Comparison of ENCODE assay signal across 39 mouse cellular contexts in genomic region chr11:114846336-114846735, GRCm38 (mm10). TPM values are rescaled to one million over a fixed set of nuclear protein-coding genes. Genes with fewer than 3 reads are reported as not detected.
A peak's percentile ranks its signal among the peaks of the same experiment; 100 is the strongest.
DNase-seq lines count a peak whose midpoint lies in the region; ATAC-seq and TF ChIP-seq lines count a peak whose summit lies in the region.
"Had no signal": no experiment of that assay in that cellular context is flagged by ENCODE, and none has a peak within 500 bp of the region (broad histone marks: within the 10 kb centered on the region; RNA-seq: fewer than 3 reads in every experiment).

No protein-coding gene starts in this region.

- DNase-seq in gastrocnemius, adult 2 months: no peak
- DNase-seq in gastrocnemius, postnatal 25 days: no peak
- peak; percentile 4 for DNase-seq in kidney, adult 9 months
- no peak for DNase-seq in kidney, postnatal 10 days
- no peak for DNase-seq in midbrain, embryonic 10.5 days (ENCODE audit: low spot score)
- DNase-seq in layer of hippocampus, adult 8-10 months (ENCODE audit: low spot score in 2 of 2): no peak
- DNase-seq: adrenal gland, postnatal 36 days; cerebellum, adult 18-20 months; cerebellum, postnatal 10 days; layer of hippocampus, postnatal 36 days; lung, embryonic 14.5 days; lung, postnatal 14 days; right cerebral cortex, adult 18-20 months; spleen, adult 18-20 months; thymus, postnatal 14 days had no signal

- peaks cover 40% of the 10 kb centered on the region for H3K27me3 ChIP-seq in midbrain, embryonic 10.5 days (ENCODE audit: low read depth, poor library complexity, severe bottlenecking)
- peaks cover 24% of the 10 kb centered on the region for H3K27me3 ChIP-seq in midbrain, embryonic 15.5 days (replicated peaks)
- H3K27me3 ChIP-seq: embryonic facial prominence, embryonic 13.5 days; Patski had no signal

- ATAC-seq in midbrain, embryonic 15.5 days (replicated peaks): no peak
- ATAC-seq: forebrain, embryonic 16.5 days; inflammation-experienced regulatory T-cells, adult 6 months; Patski had no signal

- 84% methylated on average over 4 of the region's 4 CpGs for WGBS in midbrain, embryonic 10.5 days
- WGBS in midbrain, embryonic 15.5 days: 81% methylated on average over 4 of the region's 4 CpGs

- no peak overlapping the region for H3K4me3 ChIP-seq in gastrocnemius, adult 2 months
- H3K4me3 ChIP-seq in midbrain, embryonic 10.5 days: no peak overlapping the region
- no peak overlapping the region for H3K4me3 ChIP-seq in midbrain, embryonic 15.5 days
- H3K4me3 ChIP-seq: embryonic facial prominence, embryonic 13.5 days; forebrain, embryonic 10.5 days; heart, embryonic 15.5 days; liver, embryonic 15.5 days; myocyte; neural tube, embryonic 12.5 days had no signal

- 0 out of 2 replicates have a peak overlapping the region, but pooled peaks have one; percentile 3 for H3K27ac ChIP-seq in gastrocnemius, adult 2 months
- peak overlapping the region; percentile 23; the same call in 1 of the 2 replicates for H3K27ac ChIP-seq in midbrain, embryonic 10.5 days (replicated peaks)
- no peak overlapping the region for H3K27ac ChIP-seq in midbrain, embryonic 15.5 days
- H3K27ac ChIP-seq: forebrain, embryonic 10.5 days; heart, embryonic 15.5 days; hindbrain, embryonic 14.5 days; liver, embryonic 15.5 days; neural tube, embryonic 12.5 days had no signal

- intact Hi-C loops in gastrocnemius, adult 2 months (cut with DNase I): no loop called here

- H3K4me2 ChIP-seq in midbrain, embryonic 15.5 days: no peak overlapping the region
- H3K4me2 ChIP-seq: embryonic facial prominence, embryonic 13.5 days; heart, embryonic 15.5 days; hindbrain, embryonic 14.5 days; liver, embryonic 15.5 days; lung, embryonic 14.5 days; midbrain, embryonic 11.5 days; neural tube, embryonic 12.5 days had no signal

- no peak overlapping the region for H3K9ac ChIP-seq in midbrain, embryonic 15.5 days
- H3K9ac ChIP-seq: embryonic facial prominence, embryonic 13.5 days; heart, embryonic 15.5 days; hindbrain, embryonic 14.5 days; liver, embryonic 15.5 days; lung, embryonic 14.5 days; neural tube, embryonic 12.5 days had no signal

- H3K9me3 ChIP-seq in midbrain, embryonic 10.5 days (replicated peaks): peaks cover 9% of the 10 kb centered on the region
- H3K9me3 ChIP-seq in midbrain, embryonic 15.5 days: no peaks in the 10 kb centered on the region
- H3K9me3 ChIP-seq: heart, embryonic 15.5 days; liver, embryonic 15.5 days had no signal

- peaks cover 43% of the 10 kb centered on the region for H3K4me1 ChIP-seq in midbrain, embryonic 10.5 days
- peaks cover 19% of the 10 kb centered on the region for H3K4me1 ChIP-seq in midbrain, embryonic 15.5 days

- no peaks in the 10 kb centered on the region for H3K36me3 ChIP-seq in midbrain, embryonic 10.5 days
- H3K36me3 ChIP-seq in midbrain, embryonic 15.5 days (replicated peaks): no peaks in the 10 kb centered on the region
- H3K36me3 ChIP-seq: embryonic facial prominence, embryonic 13.5 days; forebrain, embryonic 10.5 days; heart, embryonic 15.5 days; liver, embryonic 15.5 days; neural tube, embryonic 12.5 days had no signal

- TF ChIP-seq CTCF in gastrocnemius, adult 2 months (IDR thresholded peaks at IDR 0.05): no peak

RNA-seq across cellular contexts. Expression of gene Gprc5c, which starts 4.6 kb away (rescaled TPM):
- total RNA-seq in gastrocnemius, adult 2 months (2021): 10 to 100 TPM; 45.4 to 82.1 TPM
- 10 to 100 TPM; 31.2 to 47.0 TPM for total RNA-seq in gastrocnemius, postnatal 25 days (2021)
- 19.0 TPM in 2 replicates for polyA plus RNA-seq in midbrain, embryonic 10.5 days (2016; fragmentation: Nextera tagmentation; extraction: Ambion mirVana)
- 9.3 and 9.4 TPM in 2 replicates for polyA plus RNA-seq in midbrain, embryonic 15.5 days (2015; fragmentation: Nextera tagmentation; extraction: Ambion mirVana)
- total RNA-seq in layer of hippocampus, adult 8-10 months (2022): 1 to 10 TPM; 4.3 to 7.2 (median 4.8) TPM
- total RNA-seq: CH12.LX; common myeloid progenitor, adult 5-6 weeks; MEL had no signal
- polyA plus RNA-seq: inflammation-experienced regulatory T-cells, adult 6 months had no signal

RNA-seq across cellular contexts. Expression of gene Cd300a, which starts 43.5 kb away (rescaled TPM):
- total RNA-seq in gastrocnemius, adult 2 months (2021): under 1 TPM; 0.50 to 0.66 TPM
- under 1 TPM; 0.43 to 0.72 TPM for total RNA-seq in gastrocnemius, postnatal 25 days (2021)
- 0.58 and 0.93 TPM in 2 replicates for polyA plus RNA-seq in midbrain, embryonic 10.5 days (2016; fragmentation: Nextera tagmentation; extraction: Ambion mirVana)
- polyA plus RNA-seq in midbrain, embryonic 15.5 days (2015; fragmentation: Nextera tagmentation; extraction: Ambion mirVana): 0.86 and 0.94 TPM in 2 replicates
- total RNA-seq in layer of hippocampus, adult 8-10 months (2022): 1 to 10 TPM in 2 of 4 experiments, under 1 TPM in 2; 0.39 to 1.3 (median 0.80) TPM
- total RNA-seq: MEL had no signal

RNA-seq across cellular contexts. Expression of gene Gpr142, which starts 47.6 kb away (rescaled TPM):
- not detected for total RNA-seq in gastrocnemius, adult 2 months (2021)
- total RNA-seq in gastrocnemius, postnatal 25 days (2021): not detected
- 0.27 and 0.36 TPM in 2 replicates for polyA plus RNA-seq in midbrain, embryonic 10.5 days (2016; fragmentation: Nextera tagmentation; extraction: Ambion mirVana)
- polyA plus RNA-seq in midbrain, embryonic 15.5 days (2015; fragmentation: Nextera tagmentation; extraction: Ambion mirVana): not detected in 2 replicates
- total RNA-seq in layer of hippocampus, adult 8-10 months (2022): not detected
- total RNA-seq: adrenal gland, adult 18-20 months; adrenal gland, postnatal 36 days; CH12.LX; common myeloid progenitor, adult 5-6 weeks; gastrocnemius, adult 8-10 months; heart, adult 8-10 months; heart, postnatal 25 days; layer of hippocampus, postnatal 36 days; liver, adult 2 months; megakaryocyte progenitor cell, adult 5-6 weeks; MEL; midbrain, postnatal 0 days had no signal
- polyA plus RNA-seq: C2C12; embryonic facial prominence, embryonic 13.5 days; forebrain, embryonic 16.5 days; heart, embryonic 15.5 days; hindbrain, embryonic 14.5 days; inflammation-experienced regulatory T-cells, adult 6 months; liver, adult 2 months; liver, embryonic 15.5 days; lung, embryonic 14.5 days; midbrain, postnatal 0 days; neural tube, embryonic 12.5 days; urinary bladder, adult 2 months had no signal

RNA-seq across cellular contexts. Expression of gene Btbd17, which starts 50.6 kb away (rescaled TPM):
- not detected for total RNA-seq in gastrocnemius, adult 2 months (2021)
- not detected for total RNA-seq in gastrocnemius, postnatal 25 days (2021)
- polyA plus RNA-seq in midbrain, embryonic 10.5 days (2016; fragmentation: Nextera tagmentation; extraction: Ambion mirVana): 57.3 and 69.1 TPM in 2 replicates
- 21.4 and 28.4 TPM in 2 replicates for polyA plus RNA-seq in midbrain, embryonic 15.5 days (2015; fragmentation: Nextera tagmentation; extraction: Ambion mirVana)
- 10 to 100 TPM; 15.3 to 19.6 (median 17.4) TPM for total RNA-seq in layer of hippocampus, adult 8-10 months (2022)
- total RNA-seq: adrenal gland, adult 18-20 months; adrenal gland, postnatal 36 days; CH12.LX; common myeloid progenitor, adult 5-6 weeks; gastrocnemius, adult 8-10 months; heart, adult 8-10 months; heart, postnatal 25 days; liver, adult 2 months; megakaryocyte progenitor cell, adult 5-6 weeks; MEL had no signal
- polyA plus RNA-seq: inflammation-experienced regulatory T-cells, adult 6 months; liver, adult 2 months; liver, embryonic 15.5 days had no signal
